Mouse (Mus musculus) ES-Bruce4 (cell line): ENCODE measurements around the gene Mllt3.

Source experiments
- CTCF ChIP-seq: IDR thresholded peaks from one replicate; pipeline ENCODE4 v1.8.1; 2011; ENCODE audit warnings: low read depth, low read length
- EP300 ChIP-seq: IDR thresholded peaks from 2 replicates; pipeline ENCODE4 v1.6.1; 2011; ENCODE audit warnings: low read depth, low read length; ENCODE audit not compliant: insufficient read depth
- POLR2A ChIP-seq: IDR thresholded peaks from one replicate; pipeline ENCODE4 v1.8.1; 2011; ENCODE audit warnings: low read length; ENCODE audit not compliant: insufficient read depth

GRCm38 (mm10) chr4:88031211-88032150, 1.7 kb downstream of the Mllt3 start:
- TF ChIP-seq POLR2A (no peak), CTCF (no peak), EP300 (no peak)
